Mouse (Mus musculus) small intestine, adult 2 months (tissue): ENCODE data around the gene Lig1.

Experiments used
- CTCF ChIP-seq: fragments of 200-500 bp; IDR thresholded peaks from 2 replicates; pipeline ENCODE4 v1.5.1; 2012; ENCODE audit warnings: low read depth, mild to moderate bottlenecking, control low read depth, inconsistent platforms, low read length, moderate library complexity, mixed read lengths; ENCODE audit not compliant: insufficient replicate concordance, insufficient read length; ENCODE audit errors: extremely low read depth
- POLR2A ChIP-seq: fragments of 200-500 bp; IDR thresholded peaks from 2 replicates; pipeline ENCODE4 v1.6.1; 2012; ENCODE audit warnings: low read depth, mild to moderate bottlenecking, control low read depth, inconsistent platforms, low read length, moderate library complexity

DNA sequence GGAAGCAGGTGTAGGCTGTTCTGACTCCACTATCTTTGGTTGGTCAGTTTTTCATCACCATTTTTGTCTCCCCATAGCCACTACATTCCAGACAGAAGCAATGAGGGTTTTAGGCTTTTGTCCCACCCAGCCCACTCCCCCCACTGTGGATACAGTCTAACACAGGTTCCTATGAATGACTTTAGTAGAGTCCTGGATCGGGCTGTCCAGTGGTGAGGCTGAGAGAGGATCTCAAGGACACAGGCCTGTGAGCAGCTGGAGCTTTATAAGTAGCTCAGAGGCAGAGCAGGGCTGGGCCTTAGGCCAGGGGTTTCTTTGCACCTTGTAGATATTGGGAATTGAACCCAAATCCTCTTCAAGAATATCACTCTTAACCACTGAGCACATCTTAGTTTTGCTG is 24.6 kb downstream of the Lig1 start:
- TF ChIP-seq CTCF (no peak), POLR2A (no peak)
